Mouse (Mus musculus) thymus, adult 2 months (tissue): ENCODE data around the gene Rbm18. TPM values are rescaled to one million over a fixed set of nuclear protein-coding genes. Genes with fewer than 3 reads are reported as not detected.

ENCODE experiments used
- DNase-seq: peaks from one replicate; pipeline ENCODE4 v3.0.0; 2021
- H3K27ac ChIP-seq: fragments of 200-500 bp; 2 replicates; pipeline ENCODE4 v1.5.1; 2012; ENCODE audit warnings: low read length, control low read depth; ENCODE audit not compliant: control insufficient read depth, insufficient read depth
- H3K27me3 ChIP-seq: fragments of 200-500 bp; 2 replicates; pipeline ENCODE4 v1.6.1; 2012; ENCODE audit warnings: mild to moderate bottlenecking, low read length, moderate library complexity, mixed read lengths; ENCODE audit not compliant: control insufficient read depth, insufficient read depth
- H3K36me3 ChIP-seq: fragments of 200-500 bp; 2 replicates; pipeline ENCODE4 v1.6.1; 2012; ENCODE audit warnings: mild to moderate bottlenecking, low read length, moderate library complexity; ENCODE audit not compliant: control insufficient read depth, insufficient read depth
- H3K4me1 ChIP-seq: fragments of 200-500 bp; replicated peaks from 2 replicates; pipeline ENCODE4 v1.6.1; 2012; ENCODE audit warnings: low read length; ENCODE audit not compliant: control insufficient read depth, insufficient read depth
- H3K4me3 ChIP-seq: fragments of 200-500 bp; 2 replicates; pipeline ENCODE4 v1.5.1; 2012; ENCODE audit warnings: mild to moderate bottlenecking, low read length, control low read depth, moderate library complexity; ENCODE audit not compliant: control insufficient read depth, insufficient read depth
- CTCF ChIP-seq: fragments of 200-500 bp; IDR thresholded peaks from 2 replicates; pipeline ENCODE4 v1.5.1; 2012; ENCODE audit warnings: mild to moderate bottlenecking, control low read depth, low read length, moderate library complexity, borderline replicate concordance; ENCODE audit not compliant: control insufficient read depth, poor library complexity, insufficient read depth; ENCODE audit errors: extremely low read depth
- POLR2A ChIP-seq: fragments of 200-500 bp; IDR thresholded peaks from 2 replicates; pipeline ENCODE4 v1.6.1; 2012; ENCODE audit warnings: mild to moderate bottlenecking, low read length, control low read depth, moderate library complexity; ENCODE audit not compliant: control insufficient read depth, poor library complexity, insufficient read depth; ENCODE audit errors: extremely low read depth
- WGBS: fragments of 180-500 bp; shearing (Covaris S2); methylation state at CpG from one replicate; pipeline ENCODE4 v1.1.7; 2018; 5-methylcytosine and 5-hydroxymethylcytosine counted together
- polyA plus RNA-seq: library from polyadenylated mRNA; depleted of rRNA; stranded (reverse); fragments of >200 nt; gene quantifications from 2 replicates; pipeline ENCODE4 v1.2.3, GENCODE M21; 2012

The Rbm18 gene
- polyA plus RNA-seq, 1 experiment = 14.2 TPM

DNA sequence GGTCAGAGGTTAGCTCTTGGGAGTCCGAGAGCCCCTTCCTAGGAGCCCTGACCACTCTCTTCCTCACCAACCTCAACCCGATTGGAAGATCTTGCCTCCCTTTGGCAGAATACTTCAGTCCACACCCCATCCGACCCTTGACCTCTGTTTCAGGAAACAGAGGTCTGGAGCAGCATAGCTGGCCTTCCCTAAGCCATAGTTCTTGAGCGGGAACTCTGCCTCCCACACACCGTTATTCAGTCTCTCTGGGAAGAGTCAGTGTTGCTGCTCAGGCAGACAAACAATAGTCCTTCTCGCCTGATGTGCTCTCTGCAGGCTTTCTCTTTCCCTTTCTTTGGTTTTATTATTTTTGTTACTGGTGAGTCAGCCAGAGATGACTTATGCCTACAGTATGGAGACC, 36.8 kb downstream of the Rbm18 start:
- Histone ChIP-seq H3K4me3 (no peak overlapping the region), H3K36me3 (no peaks in the 10 kb centered on the region), H3K27me3 (peaks cover 43% of the 10 kb centered on the region), H3K4me1 (peaks cover 7% of the 10 kb centered on the region), H3K27ac (no peak overlapping the region)
- DNase-seq = no peak
- no peak for TF ChIP-seq CTCF
- TF ChIP-seq POLR2A = no peak
- 59% methylated on average over 6 of the region's 6 CpGs for WGBS

DNA sequence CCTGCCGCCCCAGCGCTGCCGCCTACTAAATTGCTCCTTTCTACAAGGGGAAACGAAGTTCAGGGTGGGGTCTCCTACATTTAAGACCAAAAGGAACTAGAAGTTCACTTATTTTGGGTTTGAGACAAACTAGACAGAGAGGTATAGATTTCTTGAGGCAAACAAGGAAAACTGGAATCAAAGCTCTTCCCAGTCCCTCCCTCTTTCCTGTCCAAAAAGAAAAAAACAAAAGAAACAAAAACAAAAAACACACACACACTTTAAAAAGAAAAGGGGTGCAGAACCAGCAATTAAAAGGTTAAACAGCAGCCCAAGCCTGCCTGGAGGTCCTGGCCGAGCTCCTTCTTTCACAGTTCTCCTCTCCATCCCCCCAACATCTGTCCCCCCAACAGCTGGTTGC, 38.6 kb downstream of the Rbm18 start:
- H3K27ac ChIP-seq = no peak overlapping the region
- no peak for TF ChIP-seq POLR2A
- TF ChIP-seq CTCF = no peak
- 22% methylated on average over 5 of the region's 5 CpGs for WGBS
- H3K4me3 ChIP-seq = no peak overlapping the region
- no peak for DNase-seq
- H3K36me3 ChIP-seq = no peaks in the 10 kb centered on the region
- peaks cover 42% of the 10 kb centered on the region for H3K27me3 ChIP-seq
- H3K4me1 ChIP-seq = peaks cover 7% of the 10 kb centered on the region

DNA sequence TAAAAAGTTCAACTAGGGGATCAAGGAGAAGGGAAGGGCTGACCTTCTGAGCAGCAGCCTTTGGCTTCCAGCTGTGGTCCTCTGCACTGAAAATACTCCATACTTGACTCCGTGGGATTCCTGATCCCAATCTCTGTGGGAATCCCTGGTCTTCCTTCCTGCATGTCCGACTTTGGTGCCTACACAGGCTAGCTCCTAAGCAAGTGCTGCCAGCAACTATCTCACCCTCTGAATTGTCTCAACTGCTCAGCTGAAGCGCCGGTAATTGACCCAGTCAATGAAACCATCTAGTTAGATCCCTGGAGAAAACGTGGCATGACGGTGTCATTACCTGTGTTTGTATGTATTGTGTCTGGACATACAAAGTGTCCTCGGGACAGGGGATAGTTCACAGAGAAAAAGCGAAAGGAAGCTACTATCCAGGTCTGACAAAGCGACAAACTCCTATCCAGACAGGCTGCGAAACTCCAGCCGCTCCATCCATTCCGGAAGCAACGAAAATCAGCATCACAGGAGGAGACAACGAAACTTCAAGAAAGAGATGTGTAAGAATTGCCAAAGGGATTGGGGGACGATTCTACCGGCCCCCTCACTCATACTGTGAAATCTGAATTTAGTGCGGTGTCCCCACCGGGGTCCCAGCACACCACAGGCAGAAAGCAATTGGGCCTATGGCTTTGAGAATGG, 39.3 kb downstream of the Rbm18 start:
- Histone ChIP-seq H3K27me3 (peaks cover 37% of the 10 kb centered on the region), H3K4me1 (peaks cover 6% of the 10 kb centered on the region), H3K4me3 (no peak overlapping the region), H3K27ac (no peak overlapping the region), H3K36me3 (no peaks in the 10 kb centered on the region)
- no peak for DNase-seq
- TF ChIP-seq CTCF (no peak), POLR2A (no peak)
- WGBS = 15% methylated on average over 18 of the region's 18 CpGs

DNA sequence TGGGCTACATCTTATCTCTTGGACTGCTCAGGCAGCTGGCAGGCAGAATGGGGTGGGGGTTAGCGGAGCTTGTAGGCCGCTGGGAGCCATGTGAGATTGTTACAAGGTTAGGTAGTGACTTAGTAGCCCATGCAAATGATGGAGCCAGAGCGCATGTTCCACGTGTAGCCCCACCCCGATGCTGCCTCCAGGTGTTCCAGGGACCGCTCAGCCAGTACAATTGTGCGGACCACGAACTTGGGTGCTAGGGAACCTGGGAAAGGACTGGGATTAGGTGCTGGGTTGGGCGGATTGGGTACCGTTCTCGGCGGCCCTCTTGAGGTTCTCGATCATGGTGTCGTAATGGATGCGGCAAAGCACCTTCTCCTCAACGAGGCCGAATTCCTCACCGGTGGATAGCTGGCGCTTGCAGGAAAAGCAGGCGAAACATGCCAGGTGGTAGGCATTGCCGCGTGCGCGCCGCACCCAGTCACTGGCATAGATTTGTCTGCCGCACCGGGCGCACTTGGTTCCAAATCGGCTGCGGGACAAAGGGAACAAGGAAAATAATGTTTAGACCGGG, 42.6 kb downstream of the Rbm18 start:
- no peaks in the 10 kb centered on the region for H3K36me3 ChIP-seq
- no peak overlapping the region for H3K27ac ChIP-seq
- WGBS = 13% methylated on average over 31 of the region's 31 CpGs
- peaks cover 4% of the 10 kb centered on the region for H3K4me1 ChIP-seq
- peaks cover 40% of the 10 kb centered on the region for H3K27me3 ChIP-seq
- no peak for DNase-seq
- TF ChIP-seq POLR2A = no peak
- TF ChIP-seq CTCF = no peak
- H3K4me3 ChIP-seq = no peak overlapping the region

DNA sequence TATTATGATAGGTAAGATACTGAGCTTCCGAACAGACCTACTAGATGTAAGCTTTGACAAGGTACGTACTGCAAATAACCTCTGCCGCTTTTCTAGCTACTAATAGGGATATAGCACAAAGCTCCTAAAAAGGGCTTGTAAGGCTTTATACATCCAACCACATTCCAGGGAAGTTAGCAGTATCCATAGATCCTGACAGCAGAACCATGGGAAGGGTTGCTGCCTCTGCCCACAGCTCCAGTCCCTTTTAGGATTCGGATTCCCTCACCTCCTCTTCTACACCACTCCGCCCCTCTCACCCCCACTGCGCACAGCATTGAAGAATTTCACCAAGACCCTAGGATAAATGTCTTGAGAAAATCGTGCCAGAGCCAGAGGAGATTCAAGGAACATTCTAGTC, 43.3 kb downstream of the Rbm18 start:
- peaks cover 35% of the 10 kb centered on the region for H3K27me3 ChIP-seq
- H3K4me1 ChIP-seq = peaks cover 4% of the 10 kb centered on the region
- no peak overlapping the region for H3K4me3 ChIP-seq
- 43% methylated on average over 7 of the region's 7 CpGs for WGBS
- no peak overlapping the region for H3K27ac ChIP-seq
- H3K36me3 ChIP-seq = no peaks in the 10 kb centered on the region
- DNase-seq = no peak
- TF ChIP-seq POLR2A (no peak), CTCF (no peak)

DNA sequence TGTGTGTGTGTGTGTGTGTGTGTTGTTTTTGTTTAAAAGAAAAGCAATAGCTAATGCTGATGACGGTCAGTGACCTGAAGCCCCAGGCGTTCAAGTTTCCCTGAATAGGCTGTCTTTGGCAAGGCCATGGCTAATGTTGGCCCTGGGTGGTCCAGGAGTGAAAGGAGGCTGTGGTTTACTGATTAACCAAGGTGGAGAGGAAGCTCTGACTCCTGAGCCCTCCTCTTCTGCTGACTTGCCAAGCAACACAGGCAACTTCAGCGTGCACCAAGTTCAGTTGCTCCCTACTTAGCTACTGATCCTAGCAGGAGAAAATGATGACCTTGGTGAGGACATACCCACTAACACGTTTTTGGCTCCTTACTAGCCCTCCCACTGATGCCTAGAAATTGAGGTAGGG, 43.8 kb downstream of the Rbm18 start:
- TF ChIP-seq POLR2A (no peak), CTCF (no peak)
- Histone ChIP-seq H3K4me3 (no peak overlapping the region), H3K36me3 (no peaks in the 10 kb centered on the region), H3K27me3 (peaks cover 33% of the 10 kb centered on the region), H3K27ac (no peak overlapping the region), H3K4me1 (peaks cover 4% of the 10 kb centered on the region)
- DNase-seq = no peak
- 17% methylated on average over 4 of the region's 4 CpGs for WGBS
